Mouse (Mus musculus) lung, embryonic 15.5 days (tissue): ENCODE data around the gene Vmn1r131. TPM values are rescaled to one million over a fixed set of nuclear protein-coding genes. Genes with fewer than 3 reads are reported as not detected.
"Not testable (repeated sequence)": the region's sequence is repeated elsewhere in the genome, so short reads cannot be mapped to it uniquely, and the experiment has no call there.

ENCODE experiments used
- ATAC-seq: fragments of 200-750 bp; cut with Nextera tagmentation; 2 replicates; pipeline ENCODE4 v1.8.0; 2017; ENCODE audit warnings: moderate number of reproducible peaks, borderline replicate concordance; ENCODE audit not compliant: low FRiP score, low TSS enrichment; ENCODE audit errors: extremely low read depth
- H3K27ac ChIP-seq: fragments of 300-500 bp; sonication (generic); 2 replicates; pipeline ENCODE4 v1.5.1; 2015; ENCODE audit warnings: moderate library complexity, mild to moderate bottlenecking, inconsistent platforms
- H3K27me3 ChIP-seq: fragments of 300-500 bp; sonication (generic); 2 replicates; pipeline ENCODE4 v1.6.1; 2015; ENCODE audit warnings: inconsistent platforms
- H3K36me3 ChIP-seq: fragments of 300-500 bp; sonication (generic); 2 replicates; pipeline ENCODE4 v1.6.1; 2015; ENCODE audit warnings: inconsistent platforms
- H3K4me1 ChIP-seq: fragments of 300-500 bp; sonication (generic); 2 replicates; pipeline ENCODE4 v1.6.1; 2015; ENCODE audit warnings: inconsistent platforms
- H3K4me2 ChIP-seq: fragments of 300-500 bp; sonication (generic); 2 replicates; pipeline ENCODE4 v1.6.1; 2015; ENCODE audit warnings: inconsistent platforms, mild to moderate bottlenecking, moderate library complexity
- H3K4me3 ChIP-seq: fragments of 300-500 bp; sonication (generic); 2 replicates; pipeline ENCODE4 v1.5.1; 2015; ENCODE audit warnings: mild to moderate bottlenecking, inconsistent platforms
- H3K9ac ChIP-seq: fragments of 300-500 bp; sonication (generic); 2 replicates; pipeline ENCODE4 v1.6.1; 2015; ENCODE audit warnings: inconsistent platforms
- H3K9me3 ChIP-seq: fragments of 300-500 bp; sonication (generic); 2 replicates; pipeline ENCODE4 v1.6.1; 2016; ENCODE audit warnings: inconsistent platforms
- WGBS: fragments of 180-500 bp; shearing (Covaris S2); methylation state at CpG from one replicate; pipeline ENCODE4 v1.1.7; 2015; 5-methylcytosine and 5-hydroxymethylcytosine counted together
- polyA plus RNA-seq: library from polyadenylated mRNA; unstranded; fragments of >200 nt; fragmentation: Nextera tagmentation; extraction: Ambion mirVana; gene quantifications from 2 replicates; pipeline ENCODE4 v1.2.1, GENCODE M21; 2015

Vmn1r131 gene
- not detected in 2 replicates for polyA plus RNA-seq

DNA sequence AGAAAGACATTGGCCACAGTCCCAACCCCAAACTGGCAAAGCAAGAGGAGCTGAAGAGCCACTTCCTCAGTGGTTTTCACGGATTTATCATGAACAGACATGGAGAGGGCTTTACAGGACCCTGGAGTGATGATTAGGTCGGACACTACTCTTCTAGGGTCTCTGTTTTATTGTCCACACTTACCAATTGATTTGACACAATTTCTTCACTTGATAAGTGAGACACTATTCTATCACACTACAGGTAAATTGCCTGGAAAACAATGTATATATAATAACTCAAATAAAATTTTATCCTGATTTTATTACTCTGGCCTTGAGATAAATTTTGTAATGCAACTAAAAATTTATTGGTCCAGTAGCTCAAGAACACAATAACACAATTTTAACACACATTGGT is at the start of gene Vmn1r131:
Gene Vmn1r131, minus strand, starts transcription at position 101 of the 400 bp plus-strand sequence.
- H3K4me3 ChIP-seq, H3K9me3 ChIP-seq, H3K27me3 ChIP-seq, H3K4me1 ChIP-seq, H3K4me2 ChIP-seq, H3K36me3 ChIP-seq, H3K9ac ChIP-seq, H3K27ac ChIP-seq, ATAC-seq: not testable (repeated sequence)
- WGBS = no CpG with 5 or more reads among the region's 2 CpGs

DNA sequence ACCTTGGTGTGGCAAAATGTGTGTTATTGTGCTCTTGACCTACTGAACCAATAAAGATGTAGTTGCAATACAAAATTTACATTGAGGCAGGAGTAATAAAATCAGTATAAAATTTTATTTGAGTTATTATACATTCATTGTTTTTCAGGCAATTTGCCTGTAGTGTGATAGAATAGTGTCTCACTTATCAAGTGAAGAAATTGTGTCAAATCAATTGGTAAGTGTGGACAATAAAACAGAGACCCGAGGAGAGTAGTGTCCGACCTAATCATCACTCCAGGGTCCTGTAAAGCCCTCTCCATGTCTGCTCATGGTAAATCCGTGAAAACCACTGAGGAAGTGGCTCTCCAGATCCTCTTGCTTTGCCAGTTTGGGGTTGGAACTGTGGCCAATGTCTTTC is 34.4 kb downstream of the Vmn1r131 start, which contains the start of gene Vmn1r130:
Gene Vmn1r130, plus strand, starts transcription at position 301 of the 400 bp plus-strand sequence.
- H3K9me3 ChIP-seq, H3K27me3 ChIP-seq, H3K27ac ChIP-seq, H3K4me3 ChIP-seq, H3K4me2 ChIP-seq, ATAC-seq, H3K4me1 ChIP-seq, H3K9ac ChIP-seq, H3K36me3 ChIP-seq: not testable (repeated sequence)
- WGBS = no CpG with 5 or more reads among the region's 3 CpGs

Other genes starting within 250 kb of the Vmn1r131 start
- gene Vmn1r126, start 244.6 kb downstream of the Vmn1r131 start, polyA plus RNA-seq = not detected in 2 replicates
- gene Vmn1r127, start 226.2 kb downstream of the Vmn1r131 start, polyA plus RNA-seq = not detected in 2 replicates
- not detected in 2 replicates for gene Vmn1r128, start 196.7 kb downstream of the Vmn1r131 start, polyA plus RNA-seq
- not detected in 2 replicates for gene Vmn1r129, start 184.8 kb downstream of the Vmn1r131 start, polyA plus RNA-seq
- not detected in 2 replicates for gene Gm6882, start 113.3 kb downstream of the Vmn1r131 start, polyA plus RNA-seq
- gene Vmn1r130, start 34.3 kb downstream of the Vmn1r131 start, polyA plus RNA-seq = not detected in 2 replicates
- not detected in 2 replicates for gene Vmn1r132, start 68.0 kb upstream of the Vmn1r131 start, polyA plus RNA-seq
- gene Gm4175, start 215.4 kb upstream of the Vmn1r131 start, polyA plus RNA-seq = not detected in 2 replicates